Mouse (Mus musculus): Measurements from ENCODE around the gene Rnf150.

GRCm38 (mm10) chr8:82874102-82874501, 10.9 kb downstream of the Rnf150 start:
- TF ChIP-seq HCFC1 (IDR thresholded peaks at IDR 0.05; ENCODE audit: borderline replicate concordance, insufficient read depth, low read length) (no peak), CHD2 (IDR thresholded peaks at IDR 0.05; ENCODE audit: low read depth, low read length) (no peak), MAFK (IDR thresholded peaks at IDR 0.05; ENCODE audit: insufficient read depth, low read depth, low read length) (no peak), ZC3H11A (IDR thresholded peaks at IDR 0.05; ENCODE audit: borderline replicate concordance, low read depth, low read length) (no peak), ZNF384 (IDR thresholded peaks at IDR 0.05; ENCODE audit: low read depth, low read length) (no peak)
